Mouse (Mus musculus): Measurements from ENCODE around the gene Tcf7.

Gene Tcf7

GRCm38 (mm10) chr11:52286301-52286957, 3.6 kb upstream of the Tcf7 start:
- in situ Hi-C loops (cut with MboI; ENCODE audit: unreplicated experiment in 2 of 2), result no loop called here

DNA sequence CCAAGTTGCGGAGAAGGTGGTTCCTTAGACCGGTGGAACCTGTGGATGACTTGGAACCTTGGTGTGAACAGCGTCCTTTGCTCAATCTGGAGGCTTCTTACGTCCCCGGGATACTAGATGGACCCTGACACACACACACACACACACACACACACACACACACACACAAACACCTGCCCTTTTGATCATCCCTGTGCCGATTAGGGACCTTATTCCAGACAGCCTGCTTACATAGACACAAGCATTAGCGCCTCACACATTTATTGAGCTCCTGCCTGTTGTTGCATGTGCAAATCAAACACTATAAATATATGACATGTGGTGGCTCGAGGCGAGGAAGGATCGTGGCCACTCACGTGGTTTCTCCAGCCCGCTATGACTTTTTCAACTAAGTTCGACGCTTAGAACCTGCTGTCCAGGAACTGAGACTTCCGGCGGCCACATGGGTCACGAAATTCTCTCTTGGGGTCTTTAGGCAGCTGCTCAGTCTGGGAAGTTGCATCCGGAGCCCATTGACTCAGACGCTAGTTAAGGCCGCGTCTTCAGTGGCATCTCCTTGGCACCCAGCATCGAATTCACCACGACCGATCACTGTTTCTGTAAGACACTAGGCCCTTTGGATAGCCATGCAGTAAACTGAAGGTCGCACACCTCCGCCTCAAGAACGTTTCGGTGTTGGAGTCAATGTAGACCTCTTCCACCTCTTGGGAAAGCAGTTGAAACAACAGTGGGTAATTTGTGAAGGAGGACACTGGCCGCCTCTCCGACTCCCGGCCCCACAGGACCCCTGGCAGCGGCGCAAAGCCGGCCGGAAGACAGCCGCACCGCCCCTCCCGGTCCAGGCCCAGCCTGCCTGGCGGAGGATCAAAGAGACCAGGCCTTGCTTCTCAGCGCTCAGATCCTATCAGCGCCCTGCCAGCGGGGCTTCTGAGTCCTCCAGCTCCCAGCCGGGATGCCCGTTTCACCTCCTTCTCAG, 1.1 kb upstream of the Tcf7 start:
- in situ Hi-C loops (cut with MboI; ENCODE audit: unreplicated experiment in 2 of 2), result no loop called here

GRCm38 (mm10) chr11:52282420-52282773, 417 bp downstream of the Tcf7 start:
- in situ Hi-C loops (cut with MboI; ENCODE audit: unreplicated experiment in 2 of 2), result no loop called here

- in situ Hi-C loops (cut with MboI; ENCODE audit: unreplicated experiment in 2 of 2), result no loop called here
Observed at GRCm38 (mm10) chr11:52281568-52282328, 1.1 kb downstream of the Tcf7 start.

DNA sequence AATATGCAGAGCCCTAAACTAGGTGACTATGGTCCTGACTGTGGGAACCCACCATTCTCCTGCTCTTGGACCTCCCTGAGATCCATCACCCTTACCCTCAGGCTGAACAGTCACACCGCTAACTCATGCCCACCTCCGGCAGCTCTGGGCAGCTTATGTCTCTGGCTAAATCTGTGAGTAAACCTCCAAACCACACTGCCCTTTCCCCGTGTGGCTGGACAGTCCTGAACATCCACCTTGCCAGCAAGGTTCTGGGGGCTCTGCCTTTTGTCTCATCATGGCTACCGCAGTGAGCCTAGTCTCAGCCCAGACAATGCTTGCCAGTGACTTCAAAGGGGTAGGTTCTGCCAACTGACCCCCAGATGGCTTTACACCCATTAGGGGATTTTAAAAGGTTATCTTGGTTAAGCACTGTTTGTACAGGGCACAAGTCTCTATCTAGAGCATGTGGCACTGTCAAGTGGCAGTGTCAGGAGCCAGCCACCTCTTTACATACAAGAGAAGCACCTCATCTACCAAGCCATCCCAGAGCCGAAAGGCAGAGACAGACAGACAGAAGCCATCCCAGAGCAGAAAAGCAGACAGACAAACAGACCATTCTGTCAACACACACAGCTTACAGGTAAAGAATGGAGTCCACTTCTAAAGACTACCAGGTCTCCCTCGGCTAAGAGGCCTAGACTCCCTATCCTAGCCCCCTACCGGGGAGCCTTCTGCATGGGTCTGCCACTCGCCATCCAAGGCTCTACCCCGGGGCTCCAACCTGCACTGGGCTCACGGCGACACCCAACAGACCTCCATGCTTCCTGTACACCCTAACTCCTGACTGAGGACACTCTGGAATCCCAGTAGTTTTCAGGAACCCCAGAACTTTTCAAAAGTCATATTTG, 2.0 kb downstream of the Tcf7 start:
- in situ Hi-C loops (cut with MboI; ENCODE audit: unreplicated experiment in 2 of 2), result no loop called here

- in situ Hi-C loops (cut with MboI; ENCODE audit: unreplicated experiment in 2 of 2), result no loop called here
Observed at GRCm38 (mm10) chr11:52279611-52280145, 3.1 kb downstream of the Tcf7 start.

DNA sequence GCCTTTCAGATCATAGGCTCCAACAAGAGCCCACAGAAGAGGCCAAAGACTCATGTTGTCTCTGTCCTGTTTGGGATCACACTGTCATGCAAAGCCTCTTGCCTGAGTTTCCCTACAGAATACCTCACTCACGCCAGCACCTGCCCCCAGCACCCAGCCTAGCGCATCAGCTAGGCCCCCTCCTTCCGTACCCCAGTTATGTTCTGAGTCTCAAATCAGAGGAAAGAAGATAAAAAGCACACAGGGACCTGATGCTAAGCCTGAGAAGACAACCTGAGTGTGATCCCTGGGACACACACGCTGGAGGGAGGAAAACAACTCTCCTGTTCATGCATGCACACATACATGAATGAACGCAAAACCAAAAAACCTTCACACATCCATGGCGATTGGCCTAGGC, 3.8 kb downstream of the Tcf7 start:
- in situ Hi-C loops (cut with MboI; ENCODE audit: unreplicated experiment in 2 of 2), result no loop called here

DNA sequence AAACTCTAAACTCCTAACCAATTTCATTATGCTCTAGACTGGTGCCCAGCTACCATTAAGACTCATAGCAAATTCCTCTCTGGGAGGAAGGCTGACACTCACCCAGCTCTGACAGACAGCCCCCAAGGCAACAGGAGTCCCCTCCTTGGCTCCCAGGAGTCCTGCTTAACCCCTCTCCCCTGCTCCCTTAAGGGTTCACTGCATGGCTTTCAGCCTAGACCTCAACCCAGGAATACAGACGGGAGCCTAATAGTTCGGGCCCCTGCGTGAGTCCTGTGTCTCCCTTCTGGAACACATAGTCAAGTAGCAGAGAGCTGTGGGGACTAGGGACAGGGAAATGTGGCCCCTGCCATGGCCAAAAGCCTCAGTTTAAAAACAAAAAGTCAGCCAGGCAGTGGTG, 4.7 kb downstream of the Tcf7 start:
- in situ Hi-C loops (cut with MboI; ENCODE audit: unreplicated experiment in 2 of 2), result no loop called here

GRCm38 (mm10) chr11:52277433-52278150, 5.2 kb downstream of the Tcf7 start:
- in situ Hi-C loops (cut with MboI; ENCODE audit: unreplicated experiment in 2 of 2), result no loop called here

GRCm38 (mm10) chr11:52276961-52277391, 5.8 kb downstream of the Tcf7 start:
- in situ Hi-C loops (cut with MboI; ENCODE audit: unreplicated experiment in 2 of 2), result no loop called here

GRCm38 (mm10) chr11:52275774-52276555, 6.8 kb downstream of the Tcf7 start:
- in situ Hi-C loops (cut with MboI; ENCODE audit: unreplicated experiment in 2 of 2), result no loop called here

GRCm38 (mm10) chr11:52275366-52275765, 7.4 kb downstream of the Tcf7 start:
- in situ Hi-C loops (cut with MboI; ENCODE audit: unreplicated experiment in 2 of 2), result no loop called here

DNA sequence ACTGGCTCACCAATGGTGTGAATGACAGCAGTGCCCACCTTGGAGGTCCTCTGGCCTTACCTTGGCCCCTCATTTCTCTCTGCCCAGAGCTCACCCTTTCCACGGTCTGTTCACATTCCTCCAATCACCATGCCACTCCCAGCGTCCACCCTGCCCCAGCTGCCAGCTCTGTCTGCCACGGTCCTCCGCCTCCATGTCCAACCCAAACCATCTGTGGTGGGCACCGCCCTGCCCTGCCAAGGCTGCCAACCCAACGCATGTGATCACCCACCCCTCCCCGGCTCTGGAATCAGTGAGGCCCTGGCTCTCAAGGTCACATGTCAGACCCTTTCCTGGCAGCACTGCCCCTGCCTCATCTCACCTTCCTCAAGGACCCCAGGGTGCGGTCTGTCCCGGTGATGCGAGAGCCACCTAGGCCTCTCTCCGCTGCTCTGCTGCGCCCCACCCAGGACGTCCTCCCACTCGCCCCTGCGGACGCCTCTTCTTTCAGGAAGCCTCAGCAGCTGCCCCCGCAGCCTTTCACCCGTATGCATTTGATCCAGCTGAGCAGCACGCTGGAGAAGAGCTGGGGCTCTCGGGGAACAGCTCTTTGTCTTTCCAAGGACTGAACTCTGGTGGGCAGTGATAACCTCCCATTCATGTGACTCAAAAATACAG, 8.2 kb downstream of the Tcf7 start:
- in situ Hi-C loops (cut with MboI; ENCODE audit: unreplicated experiment in 2 of 2), result no loop called here

DNA sequence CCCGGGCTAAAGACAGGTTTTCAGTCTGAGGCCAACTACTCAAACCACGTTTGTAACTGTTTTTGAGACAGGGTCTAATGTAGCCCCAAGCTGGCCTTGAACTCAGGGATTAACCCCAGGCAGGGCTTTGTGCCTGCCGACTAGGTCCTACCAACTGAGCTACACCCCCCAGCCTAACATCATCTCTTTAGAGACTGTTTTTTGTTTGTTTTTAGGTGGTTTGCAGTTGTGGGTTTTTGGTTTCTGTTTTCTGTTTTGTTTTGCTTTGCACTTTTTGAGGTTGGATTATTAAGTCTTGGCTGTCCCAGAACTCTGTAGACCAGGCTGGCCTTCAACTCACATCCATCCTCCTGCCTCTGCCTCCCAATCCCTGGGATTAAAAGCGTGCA, 8.9 kb downstream of the Tcf7 start:
- in situ Hi-C loops (cut with MboI; ENCODE audit: unreplicated experiment in 2 of 2), result no loop called here

DNA sequence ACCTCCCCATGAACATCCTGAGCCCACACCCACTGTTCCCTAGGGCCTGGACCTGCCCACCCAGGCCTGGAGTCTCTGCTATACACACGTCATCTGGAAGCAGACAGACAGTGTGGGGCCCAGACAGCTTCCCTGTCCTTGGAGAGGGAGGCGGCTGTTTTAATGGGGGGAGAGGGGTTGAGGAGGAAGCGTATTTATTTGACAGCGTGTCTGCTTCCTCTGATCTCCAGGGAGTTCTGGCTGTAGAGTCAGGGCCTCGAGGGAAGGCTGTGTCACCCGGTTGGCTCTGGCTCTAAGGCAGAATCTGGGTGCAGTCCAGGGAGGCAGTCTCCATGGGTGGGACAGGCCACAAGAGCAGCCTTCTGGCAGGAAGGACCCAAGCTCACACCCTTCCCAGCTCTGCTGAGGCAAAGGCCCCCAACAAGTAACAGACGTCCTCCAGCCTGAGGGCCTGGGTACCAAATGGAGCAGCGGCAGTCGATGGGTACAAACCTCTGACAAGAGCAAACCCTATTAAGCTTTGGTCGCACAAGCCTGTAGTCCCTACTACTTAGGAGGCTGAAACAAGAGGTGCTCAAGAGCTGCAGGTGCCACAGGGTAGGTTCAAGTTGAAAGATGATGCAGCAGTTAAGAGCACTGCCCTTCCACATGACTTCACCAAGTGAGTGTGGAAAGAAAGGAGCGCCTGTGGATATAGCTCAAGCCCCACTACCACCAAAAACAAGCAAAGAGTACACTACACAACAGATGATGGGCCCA, 9.5 kb downstream of the Tcf7 start:
- in situ Hi-C loops (cut with MboI; ENCODE audit: unreplicated experiment in 2 of 2), result no loop called here

DNA sequence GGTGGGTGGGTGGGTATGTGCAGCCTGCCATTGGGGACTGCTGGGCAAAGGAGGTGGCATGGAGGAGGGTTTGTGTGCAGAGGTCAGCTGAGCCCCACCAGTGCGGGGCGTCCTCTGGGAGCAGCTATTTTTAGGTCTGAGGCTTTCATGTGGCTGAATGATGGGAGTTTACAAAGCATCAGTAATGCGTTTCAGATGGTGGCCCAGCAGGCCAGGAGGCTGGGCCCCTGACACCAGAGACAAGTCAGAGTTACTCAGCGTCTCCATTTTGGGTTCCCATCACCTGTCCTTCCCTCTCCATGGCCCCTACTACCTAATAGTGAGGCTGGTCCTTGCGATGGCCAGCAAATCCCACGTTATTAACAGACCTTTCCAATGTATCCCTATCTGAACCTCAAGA, 10.2 kb downstream of the Tcf7 start:
- in situ Hi-C loops (cut with MboI; ENCODE audit: unreplicated experiment in 2 of 2), result no loop called here

GRCm38 (mm10) chr11:52271765-52272495, 10.9 kb downstream of the Tcf7 start:
- in situ Hi-C loops (cut with MboI; ENCODE audit: unreplicated experiment in 2 of 2), result no loop called here
